Mouse (Mus musculus) urinary bladder, postnatal 4 days (tissue): Measurements from ENCODE around the gene Rassf8.
A peak's percentile ranks its signal among the peaks of the same experiment; 100 is the strongest.

Experiments
- DNase-seq, 2 experiments: peaks; one replicate each; pipeline ENCODE4 v3.0.0; 2021 to 2022; ENCODE audit warnings: low spot score in 2 of 2

Gene Rassf8

GRCm38 (mm10) chr6:145823103-145823502, 76.6 kb downstream of the Rassf8 start:
- no peak for DNase-seq

GRCm38 (mm10) chr6:145823588-145824234, 77.2 kb downstream of the Rassf8 start:
- DNase-seq: no peak

- DNase-seq: no peak
Observed at GRCm38 (mm10) chr6:145826305-145826704, 79.8 kb downstream of the Rassf8 start.

- peak in 1 of 2 experiments; percentile 52 for DNase-seq
Observed at GRCm38 (mm10) chr6:145829062-145829835, 82.7 kb downstream of the Rassf8 start.

GRCm38 (mm10) chr6:145830117-145830516, 83.6 kb downstream of the Rassf8 start:
- DNase-seq: peak; percentile 55 to 64

- peak in 1 of 2 experiments; percentile 56 for DNase-seq
Observed at GRCm38 (mm10) chr6:145830617-145831016, 84.1 kb downstream of the Rassf8 start.

GRCm38 (mm10) chr6:145832927-145833326, 86.4 kb downstream of the Rassf8 start:
- DNase-seq: peak in 1 of 2 experiments; percentile 44

GRCm38 (mm10) chr6:145835359-145835758, 88.8 kb downstream of the Rassf8 start:
- DNase-seq: no peak

- DNase-seq: no peak
Observed at GRCm38 (mm10) chr6:145845611-145846010, 99.1 kb downstream of the Rassf8 start.

- DNase-seq: no peak
Observed at GRCm38 (mm10) chr6:145846076-145846475, 99.5 kb downstream of the Rassf8 start.

- DNase-seq: no peak
Observed at GRCm38 (mm10) chr6:145846948-145847347, 100.4 kb downstream of the Rassf8 start.

- no peak for DNase-seq
Observed at GRCm38 (mm10) chr6:145847661-145848060, 101.1 kb downstream of the Rassf8 start.

GRCm38 (mm10) chr6:145850789-145851188, 104.2 kb downstream of the Rassf8 start:
- peak in 1 of 2 experiments; percentile 38 for DNase-seq

- no peak for DNase-seq
Observed at GRCm38 (mm10) chr6:145851956-145852355, 105.4 kb downstream of the Rassf8 start.

GRCm38 (mm10) chr6:145852708-145853107, 106.2 kb downstream of the Rassf8 start:
- no peak for DNase-seq

GRCm38 (mm10) chr6:145853356-145854079, 107.0 kb downstream of the Rassf8 start:
- no peak for DNase-seq

- DNase-seq: no peak
Observed at GRCm38 (mm10) chr6:145854756-145855155, 108.2 kb downstream of the Rassf8 start.

GRCm38 (mm10) chr6:145855720-145856551, 109.4 kb downstream of the Rassf8 start:
- peak; percentile 94 to 95 for DNase-seq

- DNase-seq: peak in 1 of 2 experiments; percentile 51
Observed at GRCm38 (mm10) chr6:145857428-145857827, 110.9 kb downstream of the Rassf8 start.

GRCm38 (mm10) chr6:145858414-145858813, 111.9 kb downstream of the Rassf8 start:
- DNase-seq: no peak

- DNase-seq: no peak
Observed at GRCm38 (mm10) chr6:145860350-145860749, 113.8 kb downstream of the Rassf8 start.
